Mouse (Mus musculus): ENCODE data around the gene Tapbp.
"Not testable (repeated sequence)": the region's sequence is repeated elsewhere in the genome, so short reads cannot be mapped to it uniquely, and the experiment has no call there.

Gene Tapbp

GRCm38 (mm10) chr17:33948090-33948904 is 32.6 kb downstream of the Tapbp start:
- DNase-seq = no peak

- DNase-seq = no peak
Measured at GRCm38 (mm10) chr17:33948905-33949537, 33.3 kb downstream of the Tapbp start.

GRCm38 (mm10) chr17:33950131-33950625 is 34.5 kb downstream of the Tapbp start:
- DNase-seq = no peak

- peak; percentile 67 to 69 for DNase-seq
Measured at GRCm38 (mm10) chr17:33951021-33951946, 35.6 kb downstream of the Tapbp start, which contains the start of gene B3galt4. TSS of gene B3galt4 (minus strand) at chr17:33951488.

DNA sequence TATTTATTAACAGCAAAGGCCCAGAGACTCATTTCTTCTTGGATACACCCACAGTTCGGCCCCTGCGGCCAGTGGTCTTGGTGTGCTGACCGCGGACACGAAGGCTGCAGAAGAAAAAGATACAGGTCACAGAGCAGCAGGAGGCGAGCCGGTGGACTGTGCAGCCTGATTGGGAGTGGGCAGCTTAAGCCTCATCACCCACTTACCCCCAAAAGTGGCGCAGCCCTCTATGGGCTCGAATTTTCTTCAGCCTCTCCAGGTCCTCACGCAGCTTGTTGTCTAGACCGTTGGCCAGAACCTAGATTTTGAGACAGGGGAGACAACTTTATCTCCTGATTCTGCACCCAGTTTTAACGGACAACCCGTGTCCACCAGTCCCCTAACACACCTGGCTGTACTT is 36.3 kb downstream of the Tapbp start:
- DNase-seq = not testable (repeated sequence)

- DNase-seq = no peak
Measured at GRCm38 (mm10) chr17:33952879-33953278, 37.2 kb downstream of the Tapbp start.

DNA sequence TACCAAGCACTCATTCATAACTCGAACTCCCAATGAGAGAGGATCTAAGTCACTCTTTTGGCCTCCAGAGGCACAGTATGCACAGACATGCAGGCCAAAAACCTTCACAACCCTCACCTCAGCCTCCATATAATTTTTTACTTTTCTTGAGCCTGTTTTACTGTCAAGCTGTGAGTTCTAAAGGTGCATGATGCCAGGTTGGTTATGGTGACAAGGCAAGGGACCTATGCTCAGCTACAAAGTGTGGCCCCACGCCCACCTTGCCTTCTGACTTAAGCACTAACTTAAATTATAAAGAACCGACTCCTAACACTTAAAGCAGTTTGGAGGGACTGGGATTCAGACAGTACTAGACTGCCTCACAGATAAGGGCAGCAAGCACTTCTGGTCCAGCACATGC is 37.6 kb downstream of the Tapbp start:
- DNase-seq = no peak

DNA sequence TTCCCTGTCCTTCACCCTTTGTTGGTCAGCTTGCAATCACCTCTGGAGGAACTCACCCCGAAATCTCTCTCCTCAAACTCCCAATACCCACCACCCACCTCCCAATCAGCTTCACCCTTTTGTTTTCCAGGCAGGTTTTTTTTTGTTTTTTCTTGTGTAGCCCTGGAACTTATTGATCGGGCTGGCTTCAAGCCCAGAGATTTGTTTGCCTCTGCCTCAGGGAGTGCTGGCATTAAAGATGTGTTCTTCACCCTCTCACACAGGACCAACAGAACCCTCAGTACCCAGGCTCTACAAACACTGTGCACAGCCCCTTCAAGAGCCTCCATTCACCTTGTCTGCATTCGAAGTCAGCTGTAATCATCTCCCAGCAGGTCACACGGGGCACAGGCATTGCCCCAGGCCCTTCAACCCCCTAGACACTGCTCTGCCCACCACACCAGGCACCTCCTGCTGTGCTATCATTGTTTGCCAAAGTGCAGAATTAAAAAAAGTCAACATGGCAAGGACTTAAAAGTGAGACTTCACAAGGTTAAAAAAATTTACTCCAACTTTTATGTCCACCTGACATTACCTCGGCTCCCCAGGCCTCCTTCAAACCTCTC is 38.4 kb downstream of the Tapbp start:
- DNase-seq = no peak

DNA sequence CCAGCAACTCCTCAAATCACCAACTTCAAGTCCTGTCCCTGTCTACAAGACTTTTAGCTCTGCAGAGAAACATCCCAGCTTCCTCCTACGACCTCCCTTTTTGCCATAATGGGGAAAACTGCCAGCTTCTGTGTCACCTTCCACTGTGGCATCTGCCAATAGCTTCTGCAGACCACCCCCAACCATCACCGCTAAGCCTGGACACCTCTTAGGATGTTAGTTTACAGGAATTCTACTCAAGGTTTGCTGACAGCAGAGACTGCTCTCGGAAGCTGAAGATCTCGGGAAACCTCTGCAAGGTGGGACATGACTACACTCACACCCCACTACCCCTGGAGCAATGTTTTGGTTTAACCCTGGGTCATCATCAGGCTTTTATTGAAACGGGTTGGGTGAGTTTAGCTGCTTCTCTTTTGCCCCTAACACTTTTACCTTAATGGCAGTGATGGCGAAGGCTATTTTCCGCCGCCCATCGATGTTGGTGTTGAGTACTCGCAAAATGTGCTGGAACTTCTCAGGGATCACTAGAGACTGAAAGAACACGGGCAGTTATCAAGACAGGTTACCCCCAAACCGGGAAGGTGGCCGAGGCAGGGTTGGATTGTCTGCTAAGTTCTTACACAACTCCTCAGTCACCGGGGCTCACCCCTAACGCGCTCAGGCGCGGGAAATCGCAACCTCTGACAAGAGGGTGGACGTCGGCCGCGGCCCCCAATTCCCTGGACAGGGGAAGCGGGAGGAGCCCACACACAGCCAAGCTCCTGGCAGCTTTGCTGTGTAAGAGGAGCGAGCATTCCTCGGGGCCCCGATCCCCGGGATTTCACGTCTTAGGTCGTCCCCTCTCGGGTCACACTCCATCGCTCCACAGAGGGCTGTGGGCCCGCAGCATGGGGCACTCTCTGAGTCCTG is 39.2 kb downstream of the Tapbp start:
- DNase-seq = no peak

DNA sequence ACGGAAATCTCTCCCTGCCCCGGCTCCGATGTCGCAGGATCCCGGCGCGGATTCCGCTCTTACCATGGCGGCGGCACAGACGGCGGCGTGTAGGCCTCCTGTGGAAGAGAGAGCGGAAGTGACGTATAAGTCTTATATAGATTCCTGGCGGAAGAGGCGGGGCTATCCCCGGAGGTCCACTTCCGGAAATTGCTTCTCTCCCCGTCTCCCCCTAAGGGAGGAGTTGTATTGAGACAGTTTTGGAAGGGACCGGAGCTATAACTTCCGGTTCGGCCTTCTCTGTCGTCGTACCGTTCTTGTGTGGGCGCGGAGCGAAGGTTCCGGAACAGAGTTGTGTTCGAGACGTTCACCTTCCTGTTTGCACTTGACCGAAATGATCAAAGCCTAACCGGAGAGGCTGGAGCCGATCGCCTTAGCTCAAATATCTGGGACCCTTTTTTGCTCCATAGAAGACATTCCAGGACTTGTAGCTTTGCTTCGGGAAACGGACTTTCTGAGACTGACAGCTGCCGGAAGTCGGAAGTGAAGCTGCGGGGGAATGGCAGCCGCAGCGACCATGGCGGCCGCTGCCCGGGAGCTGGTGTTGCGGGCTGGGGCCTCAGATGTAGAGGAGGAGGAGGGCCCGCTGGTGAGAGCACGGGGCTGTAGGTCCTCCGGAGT is 40.0 kb downstream of the Tapbp start, which contains the start of the genes Vps52 and Rps18:
TSS of gene Vps52 (plus strand) at position 258 of the 660 bp plus-strand sequence.
TSS of gene Rps18 (minus strand) at position 447 of the 660 bp plus-strand sequence.
- peak; percentile 90 to 96 for DNase-seq

DNA sequence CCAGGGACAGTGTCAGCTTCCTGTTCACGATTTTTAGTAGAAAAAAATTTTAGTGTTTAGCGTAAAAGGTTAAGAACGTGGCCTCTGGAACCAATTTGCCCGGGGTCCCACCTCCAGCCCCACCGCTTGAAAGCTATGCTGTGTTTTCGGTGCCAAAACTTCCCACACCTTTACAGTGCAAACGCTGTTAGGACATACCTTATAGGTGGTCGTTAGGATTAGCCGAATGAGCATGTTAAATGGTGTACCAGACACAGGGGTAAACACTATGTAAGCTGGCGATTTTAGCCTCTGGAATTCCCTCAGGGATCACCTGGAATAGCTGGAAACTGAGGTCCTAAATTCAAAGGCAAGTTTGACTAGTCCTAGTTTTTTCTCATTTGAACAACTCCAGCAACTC is 40.6 kb downstream of the Tapbp start:
- no peak for DNase-seq

GRCm38 (mm10) chr17:33957493-33957892 is 41.8 kb downstream of the Tapbp start:
- DNase-seq = no peak

DNA sequence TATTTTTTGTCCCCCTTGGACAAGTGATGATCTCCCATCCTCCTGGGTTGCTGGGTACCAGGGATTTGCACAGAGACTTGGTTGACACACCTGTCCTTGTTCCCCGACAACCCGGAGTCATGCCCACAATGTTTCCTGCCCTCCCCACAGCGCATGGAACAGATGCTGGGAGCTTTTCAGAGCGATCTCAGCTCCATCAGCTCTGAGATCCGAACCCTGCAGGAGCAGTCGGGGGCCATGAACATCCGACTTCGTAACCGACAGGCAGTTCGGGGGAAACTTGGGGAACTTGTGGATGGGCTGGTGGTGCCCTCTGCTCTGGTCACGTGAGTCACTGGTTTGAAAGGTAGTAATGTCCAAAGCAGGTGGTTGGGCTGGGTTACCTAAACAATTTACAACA is 42.8 kb downstream of the Tapbp start:
- DNase-seq = no peak

GRCm38 (mm10) chr17:33959135-33959534 is 43.4 kb downstream of the Tapbp start:
- DNase-seq = no peak

DNA sequence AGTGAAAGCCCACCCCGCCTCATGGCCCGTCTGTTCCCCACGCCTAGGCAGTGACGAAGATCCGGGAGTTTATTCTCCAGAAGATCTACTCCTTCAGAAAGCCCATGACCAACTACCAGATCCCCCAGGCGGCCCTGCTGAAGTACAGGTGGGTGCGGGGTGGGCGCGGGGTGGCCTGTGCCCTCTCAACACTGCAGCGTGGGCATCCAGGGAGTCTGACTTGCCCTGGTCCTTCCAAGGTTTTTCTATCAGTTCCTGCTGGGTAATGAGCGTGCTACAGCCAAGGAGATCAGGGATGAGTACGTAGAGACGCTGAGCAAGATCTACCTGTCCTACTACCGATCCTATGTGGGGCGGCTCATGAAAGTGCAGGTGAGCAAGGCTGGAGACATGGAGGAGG is 44.2 kb downstream of the Tapbp start:
- no peak for DNase-seq

DNA sequence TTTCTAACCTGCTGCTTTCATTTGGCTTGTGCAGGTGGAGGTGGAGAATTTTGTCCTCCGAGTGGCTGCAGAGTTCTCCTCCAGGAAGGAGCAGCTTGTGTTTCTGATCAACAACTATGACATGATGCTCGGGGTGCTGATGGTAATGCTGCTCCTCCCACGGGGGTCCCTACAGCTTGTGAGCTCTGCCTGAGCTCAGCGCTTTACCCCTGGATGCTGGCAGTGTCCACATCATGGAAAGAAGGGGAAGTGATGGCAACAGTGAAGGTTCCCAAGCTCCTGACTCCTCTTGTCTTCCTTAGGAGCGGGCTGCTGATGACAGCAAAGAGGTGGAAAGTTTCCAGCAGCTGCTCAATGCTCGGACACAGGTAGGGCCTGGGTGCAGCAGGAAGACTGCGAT is 47.2 kb downstream of the Tapbp start:
- no peak for DNase-seq

DNA sequence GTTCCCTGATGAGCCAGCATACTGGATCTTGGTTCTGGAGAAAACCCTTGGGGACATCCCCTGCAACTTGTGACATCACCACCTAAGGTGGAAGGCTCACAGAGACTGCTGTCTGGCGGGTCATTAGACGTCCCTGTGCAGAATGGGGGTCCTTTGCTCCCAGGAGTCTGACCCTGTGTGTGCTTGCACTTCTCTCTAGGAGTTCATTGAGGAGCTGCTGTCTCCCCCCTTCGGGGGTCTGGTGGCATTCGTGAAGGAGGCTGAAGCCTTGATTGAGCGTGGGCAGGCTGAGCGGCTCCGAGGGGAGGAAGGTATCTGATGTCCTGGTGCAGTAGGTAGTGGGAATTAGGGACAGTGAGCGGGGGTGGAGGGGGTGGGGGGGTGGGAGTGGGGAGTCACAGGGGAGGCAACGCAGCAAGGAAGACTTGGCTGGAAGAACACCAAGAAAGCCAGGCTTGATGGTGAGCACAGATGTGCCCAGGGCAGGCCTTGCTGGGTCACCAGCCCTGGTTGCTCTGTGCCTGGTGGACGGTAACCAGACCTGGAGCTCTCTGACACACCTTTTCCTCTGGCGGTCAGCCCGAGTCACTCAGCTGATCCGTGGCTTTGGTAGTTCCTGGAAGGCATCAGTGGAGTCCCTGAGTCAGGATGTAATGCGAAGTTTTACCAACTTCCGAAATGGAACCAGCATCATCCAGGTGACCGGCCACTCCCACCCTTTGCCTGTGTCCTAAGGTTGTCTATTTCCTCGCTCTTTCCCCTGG is 49.6 kb downstream of the Tapbp start:
- DNase-seq = no peak

DNA sequence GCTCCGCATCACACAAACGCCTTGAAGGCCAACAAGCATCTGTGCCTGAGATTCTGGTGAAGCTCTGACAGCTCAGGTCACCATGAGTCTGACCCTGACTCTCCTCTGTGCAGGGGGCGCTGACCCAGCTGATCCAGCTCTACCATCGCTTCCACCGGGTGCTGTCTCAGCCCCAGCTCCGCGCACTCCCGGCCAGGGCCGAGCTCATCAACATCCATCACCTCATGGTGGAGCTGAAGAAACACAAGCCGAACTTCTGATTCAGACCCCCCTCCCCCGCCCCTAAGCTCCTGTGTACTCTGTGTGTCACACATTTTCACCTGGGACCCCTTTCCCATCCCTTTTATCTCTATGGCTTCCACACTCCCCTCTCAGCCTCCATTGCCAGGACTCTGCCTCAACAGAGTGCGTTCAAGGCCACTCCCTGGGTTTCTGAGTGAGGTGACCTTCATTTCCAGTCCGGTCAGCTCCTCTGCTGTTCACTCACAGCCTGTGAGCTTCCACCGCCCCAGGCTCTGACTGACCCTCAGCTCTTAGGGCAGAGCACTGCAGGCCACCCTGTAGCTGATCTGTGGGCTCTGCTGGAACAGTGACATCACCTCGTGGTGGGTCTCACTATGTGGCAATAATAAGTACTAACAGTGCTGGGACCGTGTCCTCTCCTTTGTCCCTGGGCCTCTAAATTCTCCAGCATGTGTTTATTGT is 50.3 kb downstream of the Tapbp start:
- DNase-seq = no peak

GRCm38 (mm10) chr17:33968489-33968888 is 52.8 kb downstream of the Tapbp start:
- DNase-seq = peak in 1 of 2 experiments; percentile 59

Data from thymus, adult 18-20 months (tissue).